Mouse (Mus musculus): ENCODE measurements around the gene Kcnk4.

The Kcnk4 gene

DNA sequence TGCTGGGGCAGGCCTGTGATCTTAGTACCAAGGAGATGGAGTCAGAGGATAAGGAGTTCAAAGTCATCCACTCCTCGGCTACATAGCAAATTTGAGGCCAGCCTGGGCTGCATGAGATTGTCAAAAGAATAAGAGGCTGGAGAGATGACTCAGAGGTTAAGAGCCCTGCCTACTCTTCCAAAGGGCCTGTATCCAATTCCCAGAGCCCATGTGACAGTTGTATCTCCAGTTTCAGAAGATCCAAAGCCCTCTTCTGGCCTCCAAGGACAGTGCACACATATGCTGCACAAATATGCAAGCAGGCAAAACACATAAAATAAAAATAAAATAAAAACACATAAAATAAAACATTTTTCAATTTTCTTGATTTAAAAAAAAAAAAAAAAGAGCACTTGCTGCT, 60.1 kb downstream of the Kcnk4 start:
- DNase-seq = no peak

Data from lung, postnatal 10 days (tissue).